Comparison of ENCODE assay signal across 17 mouse cellular contexts in the genomic region with DNA sequence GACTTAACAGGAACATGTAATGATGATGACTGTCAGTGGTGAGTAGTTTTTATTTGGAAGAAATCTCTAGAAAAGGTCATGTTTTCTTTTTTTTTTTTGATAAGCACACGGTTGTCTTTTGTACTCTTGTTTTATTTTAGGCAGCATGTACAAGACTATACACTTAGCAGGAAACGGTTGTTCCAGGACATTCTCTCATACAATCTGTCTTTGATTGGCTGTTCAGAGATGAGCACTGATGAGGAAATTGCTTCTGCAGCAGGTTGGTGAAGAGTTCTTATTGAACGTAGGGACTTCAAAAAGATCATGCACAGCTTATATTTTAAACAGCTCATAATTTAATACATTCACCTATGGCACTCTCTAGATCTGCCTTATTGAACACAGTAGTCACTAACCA.
"Had no signal": no experiment of that assay in that cellular context is flagged by ENCODE, and none has a peak within 500 bp of the region (broad histone marks: within the 10 kb centered on the region; RNA-seq: fewer than 3 reads in every experiment).

No protein-coding gene starts in this region.

- DNase-seq: retina, postnatal 1 day; right cerebral cortex, adult 18-20 months; right cerebral cortex, postnatal 14 days; right cerebral cortex, postnatal 25 days; right cerebral cortex, postnatal 4 days; spleen, adult 18-20 months; thymus, adult 18-20 months; thymus, adult 2 months; thymus, postnatal 14 days; thymus, postnatal 25 days; thymus, postnatal 36 days; thymus, postnatal 4 days had no signal

- H3K27ac ChIP-seq: neural tube, embryonic 12.5 days; neural tube, embryonic 13.5 days; neural tube, embryonic 15.5 days; stomach, embryonic 15.5 days; stomach, postnatal 0 days had no signal

- H3K4me2 ChIP-seq: neural tube, embryonic 12.5 days; neural tube, embryonic 13.5 days; neural tube, embryonic 15.5 days; stomach, embryonic 15.5 days had no signal

- H3K9me3 ChIP-seq: neural tube, embryonic 12.5 days; neural tube, embryonic 13.5 days; neural tube, embryonic 15.5 days; stomach, embryonic 15.5 days had no signal

- H3K4me3 ChIP-seq: neural tube, embryonic 12.5 days; neural tube, embryonic 13.5 days; neural tube, embryonic 15.5 days; stomach, embryonic 15.5 days had no signal

- H3K4me1 ChIP-seq: neural tube, embryonic 12.5 days; neural tube, embryonic 13.5 days; neural tube, embryonic 15.5 days; stomach, embryonic 15.5 days had no signal

- H3K27me3 ChIP-seq: neural tube, embryonic 12.5 days; neural tube, embryonic 13.5 days; neural tube, embryonic 15.5 days; stomach, embryonic 15.5 days had no signal

- H3K9ac ChIP-seq: neural tube, embryonic 12.5 days; neural tube, embryonic 13.5 days; neural tube, embryonic 15.5 days; stomach, embryonic 15.5 days had no signal
